Mouse (Mus musculus): ENCODE results near the gene Gm3404. TPM values are rescaled to one million over a fixed set of nuclear protein-coding genes. Genes with fewer than 3 reads are reported as not detected.

The Gm3404 gene
- not detected in 2 replicates for polyA plus RNA-seq (2012; rRNA removed; ENCODE audit: low replicate concordance)

GRCm38 (mm10) chr5:146525501-146525900 is at the start of gene Gm3404:
TSS of gene Gm3404 (plus strand) at chr5:146525801.

GRCm38 (mm10) chr5:146481665-146482064 is 43.9 kb upstream of the Gm3404 start, which contains the start of gene Gm6408:
TSS of gene Gm6408 (plus strand) at chr5:146481965.

GRCm38 (mm10) chr5:146491063-146491462 is 34.5 kb upstream of the Gm3404 start, which contains the start of gene Gm6370:
TSS of gene Gm6370 (plus strand) at chr5:146491363.

GRCm38 (mm10) chr5:146502099-146502498 is 23.5 kb upstream of the Gm3404 start, which contains the start of gene 4930449I24Rik:
TSS of gene 4930449I24Rik (plus strand) at chr5:146502399.

GRCm38 (mm10) chr5:146513823-146514222 is 11.8 kb upstream of the Gm3404 start, which contains the start of gene Gm3402:
TSS of gene Gm3402 (plus strand) at chr5:146514123.

GRCm38 (mm10) chr5:146537347-146537746 is 11.7 kb downstream of the Gm3404 start, which contains the start of gene Gm3409:
TSS of gene Gm3409 (plus strand) at chr5:146537647.

GRCm38 (mm10) chr5:146555836-146556235 is 30.2 kb downstream of the Gm3404 start, which contains the start of gene Gm3415:
TSS of gene Gm3415 (plus strand) at chr5:146556136.

Other genes starting within 250 kb of the Gm3404 start
- gene Wasf3, start 140.8 kb upstream of the Gm3404 start, polyA plus RNA-seq (2012; rRNA removed; ENCODE audit: low replicate concordance), result 1.1 and 11.8 TPM in 2 replicates
- not detected in 2 replicates for gene Gm6408, start 43.8 kb upstream of the Gm3404 start, polyA plus RNA-seq (2012; rRNA removed; ENCODE audit: low replicate concordance)
- not detected in 2 replicates for gene Gm6370, start 34.4 kb upstream of the Gm3404 start, polyA plus RNA-seq (2012; rRNA removed; ENCODE audit: low replicate concordance)
- gene 4930449I24Rik, start 23.4 kb upstream of the Gm3404 start, polyA plus RNA-seq (2012; rRNA removed; ENCODE audit: low replicate concordance), result not detected in 2 replicates
- gene Gm3402, start 11.7 kb upstream of the Gm3404 start, polyA plus RNA-seq (2012; rRNA removed; ENCODE audit: low replicate concordance), result not detected in 2 replicates
- gene Gm3409, start 11.8 kb downstream of the Gm3404 start, polyA plus RNA-seq (2012; rRNA removed; ENCODE audit: low replicate concordance), result not detected in 2 replicates
- not detected in 2 replicates for gene Gm3415, start 30.3 kb downstream of the Gm3404 start, polyA plus RNA-seq (2012; rRNA removed; ENCODE audit: low replicate concordance)
- gene Gpr12, start 59.4 kb downstream of the Gm3404 start, polyA plus RNA-seq (2012; rRNA removed; ENCODE audit: low replicate concordance), result 0.67 TPM in 1 of 2 replicates, not detected in the other